Mouse (Mus musculus) right cerebral cortex, postnatal 10 days (tissue): Measurements from ENCODE around the gene Slc5a2.

Source experiments
- DNase-seq, 2 experiments: peaks; one replicate each; pipeline ENCODE4 v3.0.0; 2021; ENCODE audit warnings: low spot score in 2 of 2

Slc5a2 gene

DNA sequence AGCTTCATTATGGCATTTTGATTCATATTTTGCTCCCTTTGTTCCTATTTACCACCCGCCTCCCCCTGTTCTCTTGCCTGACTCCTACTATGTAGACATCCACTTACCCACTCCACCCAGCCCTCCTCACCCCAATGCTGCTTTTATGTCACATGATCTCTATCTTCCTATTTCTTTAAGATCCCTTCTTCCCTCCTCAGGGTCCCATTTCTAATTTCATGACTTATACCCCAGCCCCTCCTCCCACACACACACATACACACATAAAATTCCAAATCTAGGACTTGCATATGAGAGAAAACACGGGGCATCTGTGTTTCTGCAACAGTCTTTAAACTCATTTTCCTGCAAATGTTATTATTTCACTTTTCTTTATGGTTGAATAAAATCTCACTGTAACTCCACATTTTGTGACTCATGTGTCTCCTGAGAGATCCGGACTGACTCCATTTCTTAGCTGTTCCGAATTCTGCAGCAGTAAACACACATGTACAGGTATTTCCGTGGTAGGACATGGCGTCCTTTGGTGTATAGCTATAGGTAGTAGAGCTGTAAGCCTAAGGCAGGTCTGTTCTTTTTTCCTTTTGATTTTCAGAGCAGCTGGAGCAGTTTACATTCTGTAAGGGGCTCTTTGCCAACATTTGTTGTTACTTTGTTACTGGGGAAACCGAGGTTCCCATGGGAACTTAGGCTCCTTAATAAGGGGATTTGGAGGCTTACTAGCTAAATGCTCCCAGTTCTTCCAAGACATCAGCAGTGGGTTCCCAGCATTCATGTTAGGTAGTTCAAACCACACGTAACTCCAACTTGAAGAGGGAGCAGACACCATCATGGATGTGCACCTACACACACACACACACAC is 33.3 kb downstream of the Slc5a2 start:
- DNase-seq: peak; percentile 31 to 51

GRCm38 (mm10) chr7:128300952-128301351 is 35.5 kb downstream of the Slc5a2 start:
- DNase-seq: no peak

DNA sequence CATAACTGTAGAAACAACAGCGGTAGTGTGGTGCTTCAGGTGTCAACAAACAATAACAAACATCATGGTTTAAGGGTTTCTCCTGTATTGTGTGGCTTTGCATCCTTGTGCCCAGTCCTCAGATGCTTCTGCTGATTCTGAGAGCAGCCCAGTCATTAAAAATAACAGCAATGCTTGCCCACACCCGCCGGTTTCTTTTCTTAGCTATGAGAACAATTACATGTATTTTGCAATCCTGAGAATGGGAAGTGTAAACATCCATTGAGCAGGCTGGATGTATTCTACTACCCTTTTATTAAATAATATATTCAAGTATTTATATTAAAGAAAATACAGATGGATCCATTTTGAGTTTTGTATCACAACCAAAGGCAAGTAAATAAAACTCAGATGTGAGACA is 36.7 kb downstream of the Slc5a2 start:
- no peak for DNase-seq

DNA sequence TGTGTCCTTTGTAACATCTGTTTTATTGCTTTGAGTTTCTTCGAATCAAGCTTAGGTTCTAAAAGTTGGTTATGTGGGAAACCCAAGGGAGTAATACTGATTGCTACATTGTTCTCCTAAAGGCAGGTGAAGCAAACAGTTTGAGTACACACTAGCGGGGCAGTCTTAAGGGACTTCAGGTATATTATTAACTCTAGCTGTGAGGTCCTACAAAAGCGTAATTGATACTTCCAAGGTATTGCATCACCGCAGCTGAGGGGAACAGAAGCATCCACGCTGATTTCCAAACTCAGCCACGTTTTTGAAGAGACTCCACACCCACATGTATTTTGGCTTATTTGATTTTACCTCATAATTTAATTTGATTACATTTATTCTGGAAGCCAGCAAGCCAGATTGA is 38.7 kb downstream of the Slc5a2 start:
- no peak for DNase-seq

DNA sequence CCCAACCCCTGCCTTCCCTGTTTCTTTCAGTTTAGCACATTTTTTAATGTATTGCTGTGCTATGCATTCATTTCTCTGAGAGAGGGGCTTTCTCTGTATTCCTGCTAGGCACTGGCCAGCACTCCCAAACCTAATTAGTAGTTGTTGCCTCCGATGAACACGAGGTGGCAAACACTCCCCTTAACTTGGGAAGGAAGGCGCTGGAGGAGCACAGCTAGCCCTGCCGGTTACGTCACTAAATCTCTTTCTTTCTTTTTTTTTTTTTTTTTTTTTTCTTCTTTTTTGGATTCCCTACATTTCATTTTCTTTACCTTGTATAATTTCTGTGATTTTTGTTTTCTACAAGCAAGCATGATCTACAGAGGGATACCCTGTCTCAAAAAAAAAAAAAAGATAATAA is 39.5 kb downstream of the Slc5a2 start:
- DNase-seq: peak; percentile 69 to 80

GRCm38 (mm10) chr7:128307851-128308250 is 42.4 kb downstream of the Slc5a2 start:
- DNase-seq: no peak

- no peak for DNase-seq
These were observed 43.8 kb downstream of the Slc5a2 start for GRCm38 (mm10) chr7:128309216-128309615.

DNA sequence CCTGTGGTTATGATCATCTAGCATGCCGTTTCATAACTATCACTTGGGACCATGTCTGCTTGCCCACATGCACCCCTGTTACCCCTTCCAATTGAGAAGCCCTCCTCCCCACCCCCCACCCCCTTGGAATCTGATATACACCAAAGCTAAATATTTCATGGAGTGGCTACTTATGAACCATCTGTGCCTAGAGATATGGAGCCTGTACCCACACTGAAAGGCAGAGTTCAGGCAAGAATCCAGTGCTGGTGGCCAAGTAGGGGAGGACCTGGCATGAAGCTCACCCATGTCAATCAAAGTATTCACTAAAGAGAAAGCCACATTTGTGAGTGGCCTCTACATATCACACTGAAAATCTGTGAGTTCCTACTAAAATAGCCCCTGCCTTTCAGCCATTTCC is 44.3 kb downstream of the Slc5a2 start:
- no peak for DNase-seq

GRCm38 (mm10) chr7:128310229-128310688 is 44.8 kb downstream of the Slc5a2 start:
- no peak for DNase-seq

- no peak for DNase-seq
These were observed 45.8 kb downstream of the Slc5a2 start for GRCm38 (mm10) chr7:128311263-128311662.

- DNase-seq: no peak
These were observed 46.4 kb downstream of the Slc5a2 start for GRCm38 (mm10) chr7:128311811-128312210.

DNA sequence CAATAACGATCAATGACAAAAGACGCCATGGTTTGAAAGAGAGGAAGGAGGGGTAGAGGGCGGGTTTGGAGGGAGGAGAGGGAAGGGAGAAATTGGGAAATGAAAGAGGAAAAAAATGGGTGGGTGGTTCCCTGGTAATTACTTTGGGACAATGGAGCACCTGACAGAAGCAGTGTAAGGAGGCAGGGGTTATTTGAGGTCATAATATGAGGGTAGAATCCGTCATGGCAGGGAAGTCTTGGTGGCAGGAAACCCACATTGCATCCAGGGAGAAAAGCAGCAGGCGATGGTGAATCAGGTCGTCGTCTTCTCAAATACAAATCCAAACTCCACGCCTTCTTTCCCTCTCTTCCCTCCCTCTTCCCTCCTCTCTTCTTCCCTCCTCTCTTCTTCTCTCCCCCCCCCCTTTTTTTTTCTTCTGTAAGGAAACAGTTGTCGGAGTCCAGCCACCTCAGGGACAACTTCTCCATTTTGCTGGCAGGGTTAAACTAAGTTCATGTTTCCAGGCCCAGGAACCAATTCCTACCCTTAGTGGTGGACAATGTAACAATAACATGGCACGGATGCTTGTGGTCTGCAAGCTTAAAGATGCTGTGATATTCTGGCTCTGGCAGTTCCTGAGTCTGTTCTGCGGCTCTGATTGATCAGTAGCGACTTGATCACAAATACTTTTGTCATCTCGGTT is 47.1 kb downstream of the Slc5a2 start:
- DNase-seq: no peak

- no peak for DNase-seq
These were observed 48.1 kb downstream of the Slc5a2 start for GRCm38 (mm10) chr7:128313601-128314000.

GRCm38 (mm10) chr7:128314491-128314890 is 49.0 kb downstream of the Slc5a2 start:
- no peak for DNase-seq

- DNase-seq: no peak
These were observed 51.6 kb downstream of the Slc5a2 start for GRCm38 (mm10) chr7:128317011-128317410.

DNA sequence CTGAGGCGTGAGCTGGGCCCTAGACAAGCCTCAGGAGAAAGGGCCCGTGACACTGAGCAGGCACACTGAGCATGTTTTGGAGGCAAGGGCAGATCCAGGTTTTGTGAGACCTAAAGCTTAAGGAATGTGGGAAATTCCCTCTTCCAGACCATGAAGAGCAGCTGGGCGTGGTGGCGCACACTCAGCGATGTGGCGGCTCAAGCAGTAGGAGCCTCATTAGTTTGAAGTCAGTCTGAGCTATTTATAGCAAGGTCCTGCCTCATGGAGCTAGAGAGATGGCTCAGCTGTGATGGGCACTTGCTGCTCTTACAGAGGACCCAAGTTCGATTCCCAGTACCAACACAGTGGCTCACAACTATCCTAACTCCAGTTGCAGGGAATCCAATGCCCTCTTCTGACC is 53.7 kb downstream of the Slc5a2 start:
- DNase-seq: no peak

GRCm38 (mm10) chr7:128320219-128320816 is 54.9 kb downstream of the Slc5a2 start:
- DNase-seq: peak in 1 of 2 experiments; percentile 15

GRCm38 (mm10) chr7:128321260-128321659 is 55.8 kb downstream of the Slc5a2 start:
- DNase-seq: peak in 1 of 2 experiments; percentile 13
